Mouse (Mus musculus) mesoderm, embryonic 11.5 days (tissue): ENCODE measurements around the gene Hephl1.

ENCODE experiments used
- DNase-seq: peaks from one replicate; pipeline ENCODE4 v3.0.0-alpha.2; 2012; ENCODE audit warnings: low read depth, low spot score

Gene Hephl1

GRCm38 (mm10) chr9:15060026-15060425 lies 51.9 kb downstream of the Hephl1 start:
- no peak for DNase-seq

GRCm38 (mm10) chr9:15045740-15046139 lies 66.2 kb downstream of the Hephl1 start:
- no peak for DNase-seq

- DNase-seq: peak; percentile 91
Observed at GRCm38 (mm10) chr9:15045084-15045669, 66.7 kb downstream of the Hephl1 start, which contains the start of gene Panx1. TSS of gene Panx1 (minus strand) at chr9:15045478.

DNA sequence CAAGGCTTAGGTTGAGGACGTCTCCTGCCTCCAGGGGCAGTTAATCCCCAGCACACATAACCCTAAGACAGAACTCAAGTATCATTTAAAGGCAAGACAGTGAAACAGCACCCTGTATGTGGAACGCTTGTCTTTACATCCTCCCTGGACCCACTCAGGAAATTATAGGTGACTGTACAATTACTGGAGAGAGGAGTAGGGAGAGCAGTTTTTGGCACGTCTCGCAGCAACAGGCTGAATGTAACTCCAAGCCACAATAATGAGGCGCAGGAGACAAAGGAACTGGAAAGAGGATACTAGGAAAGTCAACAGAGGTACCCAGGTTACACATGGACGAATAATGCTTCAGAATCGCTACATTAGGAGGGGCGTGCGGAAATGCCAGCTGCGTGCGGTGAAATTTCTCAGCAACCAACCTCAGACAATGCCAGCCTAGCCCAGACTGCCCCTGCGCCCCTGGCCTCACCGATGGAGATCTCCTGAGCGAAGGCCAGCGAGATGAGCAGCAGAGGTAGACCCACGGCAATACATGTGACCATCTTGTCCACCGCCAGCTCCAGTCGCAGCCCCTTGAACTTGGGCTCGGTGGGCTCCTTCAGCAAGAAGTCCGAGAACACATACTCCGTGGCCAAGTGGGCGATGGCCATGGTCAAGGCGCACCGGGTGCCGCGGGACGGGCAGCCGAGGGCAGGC lies 67.4 kb downstream of the Hephl1 start:
- peak; percentile 45 for DNase-seq

DNA sequence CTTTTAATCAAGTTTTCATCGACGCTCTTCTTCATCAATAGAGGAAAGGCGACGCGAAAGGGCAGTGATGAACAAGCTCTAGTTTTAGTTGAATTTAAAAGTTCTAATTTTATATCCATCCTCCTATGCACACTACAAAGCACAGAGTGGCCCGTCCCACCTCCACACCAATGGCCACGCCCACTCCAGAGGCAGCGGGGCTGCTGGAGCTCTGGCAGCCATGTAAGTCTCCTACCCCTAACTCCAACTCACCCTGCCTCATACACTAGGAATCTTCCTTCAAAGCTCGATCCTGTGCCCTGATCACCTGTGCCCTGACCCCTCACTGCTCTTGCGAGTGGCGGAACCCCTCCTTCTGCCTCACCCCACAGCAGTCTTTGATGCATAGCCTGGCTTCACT lies 70.4 kb downstream of the Hephl1 start:
- no peak for DNase-seq

- DNase-seq: no peak
Observed at GRCm38 (mm10) chr9:15039848-15040247, 72.1 kb downstream of the Hephl1 start.

- no peak for DNase-seq
Observed at GRCm38 (mm10) chr9:15037704-15038103, 74.2 kb downstream of the Hephl1 start.

DNA sequence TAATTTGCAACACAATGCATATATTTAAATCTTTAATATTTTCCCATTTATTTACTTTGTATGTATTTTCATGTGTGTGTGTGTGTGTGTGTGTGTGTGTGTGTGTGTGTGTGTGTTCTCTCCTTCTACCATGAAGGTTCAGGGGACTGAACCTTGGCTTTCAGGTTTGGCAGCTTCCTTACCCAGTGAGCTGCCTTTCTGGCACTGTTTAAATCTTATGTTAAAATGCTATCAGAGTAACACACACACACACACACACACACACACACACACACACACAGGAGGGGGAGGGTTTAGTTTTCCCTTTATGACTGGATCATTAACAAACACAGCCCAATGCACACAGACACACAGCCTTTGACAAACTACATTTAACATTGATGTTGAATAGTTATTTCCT lies 74.7 kb downstream of the Hephl1 start:
- no peak for DNase-seq

DNA sequence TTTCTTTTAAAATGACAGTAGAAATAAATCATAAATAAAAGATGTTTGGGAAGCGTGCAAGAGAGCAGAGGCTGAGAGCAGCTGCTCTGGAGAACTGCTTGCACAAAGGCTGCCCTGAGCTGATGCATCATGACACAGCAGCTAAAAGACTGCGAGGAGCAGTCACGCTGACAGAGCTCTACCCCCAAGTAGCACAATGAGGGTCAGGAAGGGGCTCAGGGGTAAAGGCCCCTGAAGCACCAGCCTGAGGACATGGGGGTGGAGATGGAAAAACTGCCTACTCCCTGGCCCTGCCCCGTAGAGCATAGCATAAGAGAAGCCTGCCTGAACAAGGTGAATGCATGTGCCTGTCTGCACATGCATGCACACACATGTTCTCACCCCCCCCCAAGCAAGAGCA lies 75.1 kb downstream of the Hephl1 start:
- no peak for DNase-seq

DNA sequence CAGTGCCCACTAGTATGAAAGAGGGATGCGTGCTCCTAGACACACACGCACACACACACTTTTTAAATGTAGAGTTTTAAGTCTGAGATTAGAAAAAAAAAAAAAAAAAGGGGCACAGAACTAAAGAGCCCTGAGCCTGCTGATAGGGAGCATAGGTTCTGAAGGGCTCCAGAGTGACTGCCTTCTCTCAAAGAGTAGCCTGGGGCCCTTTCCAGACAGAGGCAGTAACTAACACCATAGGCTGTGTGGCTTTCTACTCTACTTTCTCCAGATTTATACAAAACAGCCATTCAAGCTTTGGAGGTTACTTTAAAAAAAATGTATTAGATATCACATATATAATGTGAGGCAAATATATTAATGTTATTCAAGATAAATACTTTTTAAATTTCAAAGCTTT lies 75.5 kb downstream of the Hephl1 start:
- DNase-seq: no peak

DNA sequence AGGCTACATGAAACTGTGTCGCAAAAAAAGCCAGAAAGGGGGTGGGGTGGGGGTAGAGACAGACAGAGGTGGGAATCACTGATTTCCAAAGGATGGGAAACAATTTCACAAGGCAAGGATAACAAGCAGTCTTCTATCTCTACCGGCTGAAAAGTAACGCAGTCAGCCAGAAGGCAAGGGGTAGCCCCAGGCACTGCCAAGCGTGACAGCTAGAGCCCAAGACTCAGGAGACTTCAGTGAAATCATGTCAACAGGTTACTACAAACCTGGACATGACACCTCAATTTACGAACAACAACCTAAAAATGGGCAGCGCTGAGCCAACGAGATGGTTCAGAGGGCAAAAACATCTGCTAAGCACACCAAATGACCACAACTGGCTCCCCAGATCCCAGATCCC lies 75.9 kb downstream of the Hephl1 start:
- DNase-seq: no peak

GRCm38 (mm10) chr9:15034546-15035273 lies 77.2 kb downstream of the Hephl1 start:
- no peak for DNase-seq

GRCm38 (mm10) chr9:15033568-15034160 lies 78.2 kb downstream of the Hephl1 start:
- DNase-seq: no peak

DNA sequence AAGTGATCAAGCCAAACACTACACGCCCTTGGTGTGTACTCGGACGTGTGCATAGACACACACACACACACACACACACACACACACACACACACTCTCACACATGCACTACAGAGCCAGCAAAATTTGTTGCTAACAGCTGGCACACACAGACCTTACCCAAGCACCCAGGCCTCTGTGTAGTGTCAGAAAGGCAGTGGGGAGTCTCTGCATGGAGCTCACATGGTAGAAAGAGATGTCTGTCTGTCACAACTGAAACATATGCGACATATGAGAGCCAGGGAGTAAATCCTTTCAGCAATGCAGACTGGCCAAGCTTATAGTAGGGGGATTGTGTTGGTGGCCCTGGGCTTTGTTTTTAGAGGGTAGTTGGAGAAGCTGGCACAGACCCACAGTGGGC lies 79.1 kb downstream of the Hephl1 start:
- DNase-seq: no peak

GRCm38 (mm10) chr9:15030771-15031170 lies 81.1 kb downstream of the Hephl1 start:
- DNase-seq: no peak

GRCm38 (mm10) chr9:15029025-15029727 lies 82.7 kb downstream of the Hephl1 start:
- DNase-seq: peak; percentile 54

DNA sequence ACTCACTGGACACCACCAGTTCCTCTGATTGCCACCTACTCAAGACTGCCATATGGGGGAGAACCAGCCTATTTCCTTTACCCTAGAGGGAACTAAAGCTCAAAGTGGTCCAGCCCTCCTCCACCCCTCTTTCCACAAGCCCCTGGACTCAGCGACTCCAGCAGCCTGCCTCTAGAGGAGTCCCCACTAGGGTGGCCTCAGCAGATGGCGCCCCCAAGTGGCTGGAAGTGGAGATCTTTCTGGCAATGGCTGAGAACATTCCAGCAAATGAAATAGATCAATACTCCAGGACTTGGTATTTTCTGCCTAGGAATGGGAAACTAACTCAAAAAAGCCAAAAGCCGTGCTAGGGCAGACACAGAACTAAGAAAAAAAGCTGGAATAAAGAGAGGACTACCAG lies 84.2 kb downstream of the Hephl1 start:
- DNase-seq: no peak

DNA sequence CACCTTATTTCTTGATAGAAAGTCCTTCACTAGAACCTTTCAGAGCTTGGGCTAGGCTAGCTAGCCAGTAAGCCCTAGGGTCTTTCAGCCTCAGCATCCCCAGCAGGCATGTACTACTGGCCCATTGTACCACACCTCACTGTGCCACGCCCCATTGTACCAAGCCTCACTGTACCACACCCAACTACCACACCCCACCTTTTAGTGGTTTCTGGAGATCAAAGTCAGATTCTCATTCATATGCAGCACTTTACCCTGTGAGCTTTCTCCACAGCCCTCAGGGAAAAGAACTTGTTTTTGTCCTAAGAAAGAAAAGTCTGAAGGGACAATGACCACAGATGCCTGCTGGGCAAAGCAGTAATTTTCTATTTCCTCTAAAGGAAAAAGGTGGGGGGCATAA lies 88.9 kb downstream of the Hephl1 start:
- no peak for DNase-seq

DNA sequence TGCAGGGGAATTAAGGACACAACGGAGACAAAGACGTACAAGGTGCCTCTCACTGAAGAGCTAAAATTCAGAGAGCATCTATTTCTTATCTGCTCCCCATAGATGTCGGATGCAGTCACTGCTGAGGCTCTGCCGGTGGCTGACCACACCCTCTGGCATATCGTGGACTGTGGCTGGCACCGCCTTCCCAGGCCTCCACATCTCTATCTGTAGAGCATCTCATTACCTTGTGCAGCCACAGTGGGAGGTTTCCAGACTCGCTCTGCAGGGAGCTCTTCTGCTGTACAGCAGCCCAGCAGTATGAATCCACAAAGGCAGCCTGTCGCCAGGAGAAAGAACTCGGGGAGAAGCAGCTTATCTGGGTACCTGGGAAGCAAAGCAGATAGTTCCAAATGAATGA lies 90.8 kb downstream of the Hephl1 start:
- no peak for DNase-seq

- DNase-seq: no peak
Observed at GRCm38 (mm10) chr9:15020561-15021080, 91.3 kb downstream of the Hephl1 start.

DNA sequence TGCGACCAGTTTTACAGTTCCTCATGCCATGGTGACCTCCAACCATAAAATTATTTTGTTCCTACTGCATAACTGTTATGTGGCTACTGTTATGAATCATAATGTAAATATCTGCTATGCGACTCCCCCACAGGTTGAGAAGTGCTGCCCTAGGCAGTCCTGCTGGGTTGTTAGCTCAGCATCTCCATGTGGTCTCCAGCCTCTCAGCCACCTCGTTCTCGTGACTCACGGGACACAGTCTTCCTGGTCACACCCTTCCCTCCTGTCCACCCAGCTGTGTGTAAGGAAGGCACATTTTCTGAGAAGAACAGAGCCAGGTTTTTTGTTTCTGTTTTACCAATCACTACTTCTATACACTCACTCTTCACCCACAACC lies 93.2 kb downstream of the Hephl1 start:
- DNase-seq: no peak
